Mouse (Mus musculus) A20 (cell line): ENCODE data around the gene Kncn.

Experiments
- DNase-seq: peaks from one replicate; pipeline ENCODE4 v3.0.0-alpha.2; 2011; ENCODE audit warnings: low read depth, low spot score

The Kncn gene

DNA sequence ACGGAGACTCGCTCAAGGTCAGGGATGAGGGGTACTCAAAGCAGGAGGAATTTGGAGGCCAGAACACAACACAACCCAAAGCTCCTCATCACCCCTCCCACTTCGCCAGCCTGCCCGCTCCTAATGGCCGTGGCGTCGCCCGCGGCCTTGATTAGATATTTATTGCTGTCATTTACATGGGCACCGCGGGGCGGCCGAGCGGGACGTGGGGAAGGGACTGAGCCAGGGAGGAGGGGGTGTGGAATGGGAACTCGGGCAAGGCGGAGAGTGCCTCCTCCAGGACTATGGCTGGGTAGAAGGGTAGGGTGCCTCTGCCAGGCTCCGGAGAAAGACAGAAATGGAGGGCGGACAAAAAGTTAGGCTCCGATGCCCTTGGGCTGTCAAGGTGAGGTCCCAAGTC lies 52.4 kb downstream of the Kncn start:
- no peak for DNase-seq

DNA sequence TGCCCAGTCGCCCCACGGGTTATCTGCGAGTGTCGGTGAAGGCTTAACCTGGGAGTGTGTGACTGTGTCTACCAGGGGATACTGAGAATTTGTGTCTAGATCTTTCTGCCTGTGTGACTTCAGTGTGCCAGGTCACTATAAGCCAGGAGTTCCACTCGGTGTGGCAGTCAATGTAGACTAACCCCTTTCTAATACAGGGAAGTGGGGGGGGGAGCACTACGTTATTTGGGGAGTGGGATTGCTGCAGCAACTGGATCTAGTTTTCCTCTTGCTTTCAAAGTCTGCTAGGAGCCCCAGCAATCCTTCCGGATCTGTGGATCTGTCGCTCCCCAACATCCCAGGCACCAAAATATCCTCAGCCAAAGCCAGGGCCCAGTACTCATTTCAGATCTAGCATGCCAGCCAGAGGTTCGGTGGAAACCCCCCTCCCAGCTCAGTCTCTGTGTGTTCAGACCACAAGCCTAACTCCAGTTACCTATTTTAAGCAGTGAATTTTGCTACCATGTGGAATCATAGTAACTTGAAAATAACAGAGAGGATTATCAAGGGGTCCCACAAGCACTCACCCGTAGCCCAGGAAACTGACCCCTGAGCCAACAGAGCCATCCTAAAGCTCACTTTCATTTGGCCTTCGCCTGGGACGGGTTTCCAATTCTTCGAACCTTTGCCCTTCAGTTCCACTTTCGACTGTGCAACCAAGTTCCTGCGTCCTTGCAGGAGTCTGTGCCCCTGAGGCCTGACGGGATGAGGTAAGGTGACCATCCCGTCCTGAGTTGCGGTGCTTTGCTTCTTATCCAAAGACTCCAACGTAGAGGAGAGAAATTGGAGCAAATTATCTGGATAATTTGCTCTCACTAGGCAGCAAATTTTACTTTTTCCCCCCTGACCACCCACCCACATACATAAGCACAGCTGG lies 53.1 kb downstream of the Kncn start:
- DNase-seq = no peak

DNA sequence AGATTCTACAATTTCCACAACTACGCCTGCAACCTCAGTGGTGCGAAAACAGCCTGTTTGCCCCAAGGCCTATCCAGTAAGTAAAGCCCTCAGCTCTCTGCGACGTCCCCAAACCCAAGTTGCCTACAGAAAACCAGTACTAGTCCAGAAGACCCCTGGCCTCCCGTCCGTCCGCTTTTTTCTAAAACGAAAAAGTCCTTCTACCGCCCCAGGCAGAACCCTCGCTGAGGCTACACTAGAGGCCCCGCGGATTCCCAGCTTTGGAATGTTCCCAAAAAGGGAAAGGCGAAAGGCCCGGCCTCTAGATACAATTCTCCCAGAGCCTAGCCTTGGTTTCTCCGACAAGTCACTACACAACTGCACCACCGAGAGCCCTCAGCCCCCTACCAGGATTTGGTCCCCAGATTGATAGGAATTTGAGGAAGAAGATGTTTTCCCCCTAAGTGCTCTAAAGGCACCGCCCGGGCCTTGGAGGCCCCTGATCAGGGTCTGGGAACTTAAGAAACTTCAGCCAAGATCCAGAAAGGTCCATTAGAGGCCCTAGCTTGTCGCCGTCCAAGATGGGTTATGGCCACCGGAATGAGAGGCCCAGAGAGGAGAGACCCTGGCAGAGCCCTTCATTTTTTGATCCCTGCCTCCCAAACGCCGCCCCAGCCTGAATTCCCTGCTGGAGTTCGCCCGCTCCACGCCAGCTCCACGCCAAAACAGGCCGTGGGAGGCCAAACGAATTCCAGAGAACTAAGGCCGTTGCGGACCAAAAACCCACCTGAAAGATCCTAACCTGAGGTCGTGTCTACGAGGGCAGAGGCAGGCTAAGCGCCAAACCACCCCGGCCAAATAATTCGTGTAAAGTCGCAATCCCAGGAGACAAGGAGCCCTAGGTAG lies 54.3 kb downstream of the Kncn start:
- DNase-seq = no peak
